Mouse (Mus musculus) thymus, adult 2 months (tissue): Measurements from ENCODE around the gene Thrsp.

Experiments
- CTCF ChIP-seq: fragments of 200-500 bp; IDR thresholded peaks from 2 replicates; pipeline ENCODE4 v1.5.1; 2012; ENCODE audit warnings: mild to moderate bottlenecking, control low read depth, low read length, moderate library complexity, borderline replicate concordance; ENCODE audit not compliant: control insufficient read depth, poor library complexity, insufficient read depth; ENCODE audit errors: extremely low read depth
- POLR2A ChIP-seq: fragments of 200-500 bp; IDR thresholded peaks from 2 replicates; pipeline ENCODE4 v1.6.1; 2012; ENCODE audit warnings: mild to moderate bottlenecking, low read length, control low read depth, moderate library complexity; ENCODE audit not compliant: control insufficient read depth, poor library complexity, insufficient read depth; ENCODE audit errors: extremely low read depth

- TF ChIP-seq CTCF (no peak), POLR2A (no peak)
These were observed 29.0 kb downstream of the Thrsp start for GRCm38 (mm10) chr7:97388541-97388940.
